Mouse (Mus musculus) heart, postnatal 0 days (tissue): Measurements from ENCODE around the gene Cmc1.

Experiments used
- CTCF ChIP-seq: IDR thresholded peaks from 2 replicates; pipeline ENCODE4 v1.5.1; 2016; ENCODE audit warnings: antibody characterized with exemption, control low read depth, low read depth
- EP300 ChIP-seq: IDR thresholded peaks from 2 replicates; pipeline ENCODE4 v1.6.1; 2016; ENCODE audit warnings: antibody characterized with exemption, low read depth

- TF ChIP-seq CTCF: no peak
- no peak for TF ChIP-seq EP300
Observed at GRCm38 (mm10) chr9:118029490-118029889, 120.5 kb downstream of the Cmc1 start.
